8 mouse cellular contexts compared by ENCODE assay signal in genomic region chr2:30594641-30595379, GRCm38 (mm10). TPM values are rescaled to one million over a fixed set of nuclear protein-coding genes. Genes with fewer than 3 reads are reported as not detected.
A peak's percentile ranks its signal among the peaks of the same experiment; 100 is the strongest.
DNase-seq lines count a peak whose midpoint lies in the region; ATAC-seq lines count a peak whose summit lies in the region.

Gene Cstad (plus strand): TSS chr2:30595040.

- H3K27ac ChIP-seq in macrophage = peak within 1 kb of the TSS; percentile 81

- no peaks in the 10 kb centered on the region for H3K79me2 ChIP-seq in macrophage (ENCODE audit: inconsistent target)

- 2% methylated on average over 39 of the region's 39 CpGs for WGBS in macrophage (ENCODE audit: missing documents)

- H3K36me3 ChIP-seq in macrophage (ENCODE audit: inconsistent target) = no peaks in the 10 kb centered on the region

- ATAC-seq in activated CD4-positive, CD25-positive, alpha-beta regulatory T cell, adult 4 months = peak; percentile 92

- peak; percentile 82 to 86 for DNase-seq in cerebellum, postnatal 25 days
- peak; percentile 66 for DNase-seq in gastrocnemius, postnatal 10 days
- peak; percentile 92 for DNase-seq in induced T-regulatory cell, adult 2 months (ENCODE audit: low read depth)
- DNase-seq in left cerebral cortex, adult 8-10 months (ENCODE audit: low spot score in 2 of 2) = peak; percentile 71 to 78
- DNase-seq in right cerebral cortex, adult 18-20 months = peak; percentile 86
- DNase-seq in urinary bladder, postnatal 25 days (ENCODE audit: low spot score) = peak; percentile 49

- H3K4me3 ChIP-seq in macrophage (ENCODE audit: inconsistent target) = peak within 1 kb of the TSS; percentile 45

RNA-seq across cellular contexts. Expression of gene Cstad, which starts in this region (rescaled TPM):
- 1 to 10 TPM; 1.2 to 2.0 TPM for polyA plus RNA-seq in activated CD4-positive, CD25-positive, alpha-beta regulatory T cell, adult 4 months (2017; shearing (Covaris generic))
- total RNA-seq in gastrocnemius, postnatal 10 days (2021) = 1 to 10 TPM; 5.3 to 5.9 TPM
- total RNA-seq in left cerebral cortex, adult 8-10 months (2022) = 1 to 10 TPM; 6.1 to 8.8 (median 8.0) TPM
- 10 to 100 TPM in 14 of 26 experiments, 1 to 10 TPM in 7, not detected in 5; 1.3 to 34.5 (median 15.8) TPM for total RNA-seq in macrophage (2018; cell fraction: chromatin; rRNA removed)
- 1 to 10 TPM in 5 of 26 experiments, under 1 TPM in 21; 0.26 to 2.0 (median 0.51) TPM for total RNA-seq in macrophage (2018; cell fraction: cytosol; rRNA removed)
- total RNA-seq in macrophage (2018; cell fraction: nucleus; rRNA removed) = 10 to 100 TPM in 2 of 26 experiments, 1 to 10 TPM in 18, not detected in 6; 1.0 to 16.6 (median 3.9) TPM
- 0.49 to 1.3 TPM (median 0.54 TPM) in 3 replicates for polyA plus RNA-seq in macrophage (2018)

Comparison
In these comparisons a context has a peak if more than half of its experiments do, and no peak if none do; other contexts are left out.
1. Peak in every context shown above with its lines: DNase-seq, ATAC-seq, H3K4me3 ChIP-seq and H3K27ac ChIP-seq.